Comparison of ENCODE assay signal across 24 mouse cellular contexts in the genomic region with DNA sequence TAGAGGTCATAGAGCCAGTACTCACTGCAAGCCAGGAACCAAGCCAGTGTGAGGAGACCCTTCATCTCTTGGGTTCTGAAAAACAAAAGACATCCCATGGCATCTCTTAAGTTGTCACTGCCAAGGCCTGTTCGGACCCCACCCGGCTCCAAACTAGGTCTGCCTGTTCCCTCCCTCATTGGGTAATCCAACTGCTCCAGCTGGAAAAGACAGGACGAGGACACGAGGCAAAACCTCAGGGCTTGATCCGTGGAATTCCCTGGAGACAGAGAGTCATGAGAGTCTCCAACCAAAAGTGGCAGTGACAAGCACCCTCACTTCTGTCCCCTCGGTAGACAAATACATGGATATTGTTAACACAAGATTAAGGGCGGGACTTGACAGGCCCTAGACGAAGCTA. TPM values are rescaled to one million over a fixed set of nuclear protein-coding genes. Genes with fewer than 3 reads are reported as not detected.
"Had no signal": no experiment of that assay in that cellular context is flagged by ENCODE, and none has a peak within 500 bp of the region (broad histone marks: within the 10 kb centered on the region; RNA-seq: fewer than 3 reads in every experiment).

No protein-coding gene starts in this region.

- H3K9ac ChIP-seq: lung, embryonic 14.5 days; midbrain, embryonic 12.5 days; neural tube, embryonic 13.5 days; neural tube, embryonic 15.5 days had no signal

- H3K27me3 ChIP-seq: midbrain, embryonic 12.5 days; neural tube, embryonic 13.5 days; neural tube, embryonic 15.5 days had no signal

- DNase-seq: lung, adult 18-20 months; lung, embryonic 14.5 days; lung, postnatal 10 days; lung, postnatal 4 days; midbrain, embryonic 14.5 days; retina, postnatal 1 day; right cerebral cortex, adult 18-20 months; right cerebral cortex, postnatal 25 days; right cerebral cortex, postnatal 4 days; spleen, adult 18-20 months; thymus, adult 18-20 months; thymus, postnatal 14 days; thymus, postnatal 36 days had no signal

- H3K36me3 ChIP-seq: midbrain, embryonic 10.5 days; midbrain, embryonic 12.5 days; neural tube, embryonic 13.5 days; neural tube, embryonic 15.5 days had no signal

- H3K4me3 ChIP-seq: midbrain, embryonic 10.5 days; midbrain, embryonic 12.5 days; myocyte; neural tube, embryonic 13.5 days; neural tube, embryonic 15.5 days had no signal

- ATAC-seq: midbrain, embryonic 16.5 days had no signal

- H3K9me3 ChIP-seq: midbrain, embryonic 10.5 days; midbrain, embryonic 12.5 days; neural tube, embryonic 13.5 days; neural tube, embryonic 15.5 days had no signal

- H3K4me2 ChIP-seq: lung, embryonic 14.5 days; midbrain, embryonic 12.5 days; neural tube, embryonic 13.5 days; neural tube, embryonic 15.5 days had no signal

- H3K27ac ChIP-seq: midbrain, embryonic 10.5 days; midbrain, embryonic 12.5 days; neural tube, embryonic 13.5 days; neural tube, embryonic 15.5 days had no signal

RNA-seq across cellular contexts. Expression of gene Pla2g2d, which starts 30.6 kb away (rescaled TPM):
- total RNA-seq: megakaryocyte, adult 5-6 weeks; megakaryocyte-erythroid progenitor cell, adult 5-6 weeks had no signal
- polyA plus RNA-seq: liver, embryonic 16.5 days; lung, embryonic 16.5 days; midbrain, embryonic 14.5 days had no signal

RNA-seq across cellular contexts. Expression of gene Pla2g2f, which starts 48.7 kb away (rescaled TPM):
- total RNA-seq: megakaryocyte, adult 5-6 weeks; megakaryocyte-erythroid progenitor cell, adult 5-6 weeks had no signal
- polyA plus RNA-seq: liver, embryonic 16.5 days; lung, embryonic 14.5 days; lung, embryonic 16.5 days; midbrain, embryonic 16.5 days; myocyte; neural tube, embryonic 13.5 days; neural tube, embryonic 15.5 days had no signal

RNA-seq across cellular contexts. Expression of gene Pla2g5, which starts 57.1 kb away (rescaled TPM):
- total RNA-seq: megakaryocyte, adult 5-6 weeks; megakaryocyte-erythroid progenitor cell, adult 5-6 weeks had no signal
- polyA plus RNA-seq: liver, embryonic 16.5 days; midbrain, embryonic 12.5 days; neural tube, embryonic 11.5 days had no signal
